Comparison of ENCODE assay signal across 13 mouse cellular contexts in genomic region chr4:133060702-133061101, GRCm38 (mm10).
"Had no signal": no experiment of that assay in that cellular context is flagged by ENCODE, and none has a peak within 500 bp of the region (broad histone marks: within the 10 kb centered on the region; RNA-seq: fewer than 3 reads in every experiment).

No protein-coding gene starts in this region.

- H3K9ac ChIP-seq: limb, embryonic 13.5 days had no signal

- H3K27me3 ChIP-seq: limb, embryonic 13.5 days had no signal

- H3K4me3 ChIP-seq: layer of hippocampus, adult 2 months; limb, embryonic 10.5 days; limb, embryonic 13.5 days had no signal

- H3K9me3 ChIP-seq: limb, embryonic 10.5 days; limb, embryonic 13.5 days had no signal

- DNase-seq: kidney, postnatal 25 days; layer of hippocampus, adult 9-11 months; lung, adult 2 months; lung, postnatal 14 days; midbrain, embryonic 14.5 days; thymus, adult 18-20 months; thymus, postnatal 14 days; thymus, postnatal 4 days had no signal

- H3K4me2 ChIP-seq: limb, embryonic 13.5 days; midbrain, embryonic 11.5 days had no signal

- H3K27ac ChIP-seq: kidney, postnatal 0 days; layer of hippocampus, adult 2 months; limb, embryonic 13.5 days had no signal
